ENCODE assay signal across 10 mouse cellular contexts in genomic region chr9:78879955-78880642, GRCm38 (mm10).
A peak's percentile ranks its signal among the peaks of the same experiment; 100 is the strongest.
DNase-seq lines count a peak whose midpoint lies in the region; ATAC-seq lines count a peak whose summit lies in the region.
"Had no signal": no experiment of that assay in that cellular context is flagged by ENCODE, and none has a peak within 500 bp of the region (broad histone marks: within the 10 kb centered on the region; RNA-seq: fewer than 3 reads in every experiment).

No protein-coding gene starts in this region.

- ATAC-seq in lung, embryonic 16.5 days (ENCODE audit: low read depth) = peak; percentile 38; the same call in 1 of the 2 replicates
- peak; percentile 89 for ATAC-seq in forebrain, embryonic 12.5 days (ENCODE audit: low FRiP score)
- peak; percentile 94 for ATAC-seq in midbrain, embryonic 13.5 days

- H3K4me3 ChIP-seq in lung, embryonic 16.5 days (ENCODE audit: low read length) = no peak overlapping the region
- no peak overlapping the region for H3K4me3 ChIP-seq in forebrain, embryonic 12.5 days (replicated peaks)
- H3K4me3 ChIP-seq in midbrain, embryonic 13.5 days (replicated peaks) = no peak overlapping the region
- H3K4me3 ChIP-seq: erythroblast, embryonic 14.5 days; liver, embryonic 15.5 days had no signal

- H3K9me3 ChIP-seq in lung, embryonic 16.5 days (ENCODE audit: control insufficient read depth, low read length) = no peaks in the 10 kb centered on the region
- H3K9me3 ChIP-seq in forebrain, embryonic 12.5 days = no peaks in the 10 kb centered on the region
- H3K9me3 ChIP-seq in midbrain, embryonic 13.5 days = no peaks in the 10 kb centered on the region
- H3K9me3 ChIP-seq: liver, embryonic 15.5 days had no signal

- H3K9ac ChIP-seq in lung, embryonic 16.5 days (ENCODE audit: low read length) = no peak overlapping the region
- H3K9ac ChIP-seq in forebrain, embryonic 12.5 days = no peak overlapping the region
- no peak overlapping the region for H3K9ac ChIP-seq in midbrain, embryonic 13.5 days (replicated peaks)
- H3K9ac ChIP-seq: liver, embryonic 15.5 days had no signal

- no peaks in the 10 kb centered on the region for H3K27me3 ChIP-seq in lung, embryonic 16.5 days (ENCODE audit: control insufficient read depth, insufficient read depth, low read depth, low read length)
- H3K27me3 ChIP-seq in forebrain, embryonic 12.5 days = no peaks in the 10 kb centered on the region
- H3K27me3 ChIP-seq in midbrain, embryonic 13.5 days = no peaks in the 10 kb centered on the region
- H3K27me3 ChIP-seq: liver, embryonic 15.5 days had no signal

- WGBS in lung, embryonic 16.5 days = 52% methylated on average over 6 of the region's 6 CpGs
- 12% methylated on average over 6 of the region's 6 CpGs for WGBS in forebrain, embryonic 12.5 days
- WGBS in midbrain, embryonic 13.5 days = 12% methylated on average over 6 of the region's 6 CpGs

- no peak overlapping the region for H3K27ac ChIP-seq in lung, embryonic 16.5 days (ENCODE audit: low read length)
- peak overlapping the region; percentile 89 for H3K27ac ChIP-seq in forebrain, embryonic 12.5 days
- peak overlapping the region; percentile 84 for H3K27ac ChIP-seq in midbrain, embryonic 13.5 days
- H3K27ac ChIP-seq: liver, embryonic 15.5 days had no signal

- no peak overlapping the region for H3K4me2 ChIP-seq in lung, embryonic 16.5 days (ENCODE audit: low read depth, low read length)
- H3K4me2 ChIP-seq in forebrain, embryonic 12.5 days = peak overlapping the region; percentile 10; the same call in 1 of the 2 replicates
- H3K4me2 ChIP-seq in midbrain, embryonic 13.5 days (replicated peaks) = no peak overlapping the region
- H3K4me2 ChIP-seq: liver, embryonic 15.5 days had no signal

- no peaks in the 10 kb centered on the region for H3K36me3 ChIP-seq in lung, embryonic 16.5 days (ENCODE audit: control insufficient read depth, insufficient read depth, low read length)
- H3K36me3 ChIP-seq in forebrain, embryonic 12.5 days (replicated peaks) = no peaks in the 10 kb centered on the region
- no peaks in the 10 kb centered on the region for H3K36me3 ChIP-seq in midbrain, embryonic 13.5 days
- H3K36me3 ChIP-seq: liver, embryonic 15.5 days had no signal

- no peaks in the 10 kb centered on the region for H3K4me1 ChIP-seq in lung, embryonic 16.5 days (replicated peaks; ENCODE audit: control insufficient read depth, insufficient read depth, low read length)
- peaks cover 24% of the 10 kb centered on the region for H3K4me1 ChIP-seq in forebrain, embryonic 12.5 days
- peaks cover 26% of the 10 kb centered on the region for H3K4me1 ChIP-seq in midbrain, embryonic 13.5 days (replicated peaks)
- H3K4me1 ChIP-seq: liver, embryonic 15.5 days had no signal

- no peak for DNase-seq in lung, adult 18-20 months
- peak; percentile 71 for DNase-seq in layer of hippocampus, adult 9-11 months
- no peak for DNase-seq in spleen, postnatal 36 days (ENCODE audit: low spot score in 2 of 2)
- DNase-seq in liver = no peak
- DNase-seq in thymus, postnatal 36 days = no peak

Comparison
In these comparisons a context has a peak if more than half of its experiments do, and no peak if none do; other contexts are left out.
1. ATAC-seq: peak in every context shown above with its lines; median percentile 94 in midbrain, embryonic 13.5 days; 89 in forebrain, embryonic 12.5 days; 38 in lung, embryonic 16.5 days.